Mouse (Mus musculus): ENCODE data around the gene Lbh. TPM values are rescaled to one million over a fixed set of nuclear protein-coding genes. Genes with fewer than 3 reads are reported as not detected.

Lbh gene
- polyA plus RNA-seq, 1 experiment from 2014 or later = 2.8 TPM

GRCm38 (mm10) chr17:72914082-72914481 is 4.0 kb upstream of the Lbh start:
- ATAC-seq (ENCODE audit: insufficient number of reproducible peaks, low FRiP score, low TSS enrichment, low read depth) = no peak
- no peaks in the 10 kb centered on the region for H3K9me3 ChIP-seq
- H3K9ac ChIP-seq = no peak overlapping the region
- H3K27me3 ChIP-seq = 0 out of 2 replicates have a peak, but pooled peaks cover 3% of the 10 kb centered on the region
- H3K4me3 ChIP-seq = no peak overlapping the region
- no peak overlapping the region for H3K27ac ChIP-seq
- 66% methylated on average over 2 of the region's 2 CpGs for WGBS
- no peak overlapping the region for H3K4me2 ChIP-seq
- H3K4me1 ChIP-seq = peaks cover 28% of the 10 kb centered on the region
- no peaks in the 10 kb centered on the region for H3K36me3 ChIP-seq

GRCm38 (mm10) chr17:72917241-72918030 is 669 bp upstream of the Lbh start:
- peak overlapping the region; percentile 90 for H3K4me2 ChIP-seq
- 0 out of 2 replicates have a peak, but pooled peaks cover 2% of the 10 kb centered on the region for H3K36me3 ChIP-seq
- H3K27me3 ChIP-seq = 0 out of 2 replicates have a peak, but pooled peaks cover 3% of the 10 kb centered on the region
- H3K9me3 ChIP-seq = no peaks in the 10 kb centered on the region
- ATAC-seq (ENCODE audit: insufficient number of reproducible peaks, low FRiP score, low TSS enrichment, low read depth) = peak; percentile 38
- H3K4me1 ChIP-seq = peaks cover 47% of the 10 kb centered on the region
- H3K9ac ChIP-seq = peak overlapping the region; percentile 71
- peak overlapping the region; percentile 70 for H3K4me3 ChIP-seq
- peak overlapping the region; percentile 88 for H3K27ac ChIP-seq
- 1% methylated on average over 37 of the region's 37 CpGs for WGBS

GRCm38 (mm10) chr17:72918571-72919541 is 751 bp downstream of the Lbh start:
- 0 out of 2 replicates have a peak, but pooled peaks cover 2% of the 10 kb centered on the region for H3K36me3 ChIP-seq
- H3K4me1 ChIP-seq = peaks cover 55% of the 10 kb centered on the region
- H3K4me3 ChIP-seq = peak overlapping the region; percentile 70
- ATAC-seq (ENCODE audit: insufficient number of reproducible peaks, low FRiP score, low TSS enrichment, low read depth) = peak; percentile 26; the same call in 1 of the 2 replicates
- H3K4me2 ChIP-seq = peak overlapping the region; percentile 90
- H3K27me3 ChIP-seq = 0 out of 2 replicates have a peak, but pooled peaks cover 3% of the 10 kb centered on the region
- under 1% methylated on average over 52 of the region's 54 CpGs for WGBS
- peak overlapping the region; percentile 71 for H3K9ac ChIP-seq
- H3K9me3 ChIP-seq = no peaks in the 10 kb centered on the region
- peak overlapping the region; percentile 88 for H3K27ac ChIP-seq

- Histone ChIP-seq H3K9ac (no peak overlapping the region; the same call in 1 of the 2 replicates), H3K4me2 (peak overlapping the region; percentile 90), H3K4me1 (peaks cover 61% of the 10 kb centered on the region), H3K27ac (peak overlapping the region; percentile 88), H3K27me3 (0 out of 2 replicates have a peak, but pooled peaks cover 3% of the 10 kb centered on the region), H3K9me3 (no peaks in the 10 kb centered on the region), H3K36me3 (peaks cover 8% of the 10 kb centered on the region; the same call in 1 of the 2 replicates), H3K4me3 (peak overlapping the region; percentile 70)
- ATAC-seq (ENCODE audit: insufficient number of reproducible peaks, low FRiP score, low TSS enrichment, low read depth) = no peak
- WGBS = 5% methylated on average over 3 of the region's 3 CpGs
Observed at GRCm38 (mm10) chr17:72919641-72920040, 1.5 kb downstream of the Lbh start.

GRCm38 (mm10) chr17:72920430-72920829 is 2.3 kb downstream of the Lbh start:
- H3K27ac ChIP-seq = no peak overlapping the region
- peaks cover 14% of the 10 kb centered on the region; the same call in 1 of the 2 replicates for H3K36me3 ChIP-seq
- H3K9ac ChIP-seq = no peak overlapping the region
- no peaks in the 10 kb centered on the region for H3K9me3 ChIP-seq
- peak overlapping the region; percentile 15 for H3K4me3 ChIP-seq
- 0 out of 2 replicates have a peak, but pooled peaks cover 3% of the 10 kb centered on the region for H3K27me3 ChIP-seq
- no peak for ATAC-seq (ENCODE audit: insufficient number of reproducible peaks, low FRiP score, low TSS enrichment, low read depth)
- 16% methylated on average over 2 of the region's 2 CpGs for WGBS
- peak overlapping the region; percentile 34 for H3K4me2 ChIP-seq
- peaks cover 66% of the 10 kb centered on the region for H3K4me1 ChIP-seq

- 47% methylated on average over 9 of the region's 9 CpGs for WGBS
- Histone ChIP-seq H3K4me1 (peaks cover 66% of the 10 kb centered on the region), H3K9me3 (no peaks in the 10 kb centered on the region), H3K27ac (no peak overlapping the region), H3K9ac (no peak overlapping the region), H3K27me3 (0 out of 2 replicates have a peak, but pooled peaks cover 2% of the 10 kb centered on the region), H3K4me3 (peak overlapping the region; percentile 15; the same call in 1 of the 2 replicates), H3K36me3 (peaks cover 17% of the 10 kb centered on the region; the same call in 1 of the 2 replicates), H3K4me2 (peak overlapping the region; percentile 34; the same call in 1 of the 2 replicates)
- ATAC-seq (ENCODE audit: insufficient number of reproducible peaks, low FRiP score, low TSS enrichment, low read depth) = no peak
Observed at GRCm38 (mm10) chr17:72920971-72921370, 2.9 kb downstream of the Lbh start.

- no peak for ATAC-seq (ENCODE audit: insufficient number of reproducible peaks, low FRiP score, low TSS enrichment, low read depth)
- WGBS = 46% methylated on average over 5 of the region's 5 CpGs
- no peaks in the 10 kb centered on the region for H3K27me3 ChIP-seq
- H3K27ac ChIP-seq = no peak overlapping the region
- no peak overlapping the region for H3K9ac ChIP-seq
- peaks cover 62% of the 10 kb centered on the region for H3K4me1 ChIP-seq
- peaks cover 17% of the 10 kb centered on the region; the same call in 1 of the 2 replicates for H3K36me3 ChIP-seq
- H3K4me3 ChIP-seq = no peak overlapping the region
- H3K9me3 ChIP-seq = no peaks in the 10 kb centered on the region
- no peak overlapping the region for H3K4me2 ChIP-seq
Observed at GRCm38 (mm10) chr17:72922206-72922605, 4.1 kb downstream of the Lbh start.

- Histone ChIP-seq H3K9ac (no peak overlapping the region), H3K4me3 (no peak overlapping the region), H3K9me3 (no peaks in the 10 kb centered on the region), H3K4me1 (peaks cover 57% of the 10 kb centered on the region), H3K4me2 (no peak overlapping the region), H3K27me3 (no peaks in the 10 kb centered on the region), H3K36me3 (peaks cover 22% of the 10 kb centered on the region; the same call in 1 of the 2 replicates), H3K27ac (no peak overlapping the region)
- no peak for ATAC-seq (ENCODE audit: insufficient number of reproducible peaks, low FRiP score, low TSS enrichment, low read depth)
- WGBS = 70% methylated on average over 4 of the region's 4 CpGs
Observed at GRCm38 (mm10) chr17:72923283-72923682, 5.2 kb downstream of the Lbh start.

GRCm38 (mm10) chr17:72924295-72924694 is 6.2 kb downstream of the Lbh start:
- H3K27me3 ChIP-seq = no peaks in the 10 kb centered on the region
- H3K4me2 ChIP-seq = no peak overlapping the region
- H3K9me3 ChIP-seq = no peaks in the 10 kb centered on the region
- no peak overlapping the region for H3K9ac ChIP-seq
- peaks cover 56% of the 10 kb centered on the region for H3K4me1 ChIP-seq
- WGBS = 58% methylated on average over 8 of the region's 8 CpGs
- peaks cover 28% of the 10 kb centered on the region; the same call in 1 of the 2 replicates for H3K36me3 ChIP-seq
- no peak for ATAC-seq (ENCODE audit: insufficient number of reproducible peaks, low FRiP score, low TSS enrichment, low read depth)
- no peak overlapping the region for H3K4me3 ChIP-seq
- no peak overlapping the region for H3K27ac ChIP-seq

- H3K4me1 ChIP-seq = peaks cover 50% of the 10 kb centered on the region
- WGBS = 84% methylated on average over 6 of the region's 6 CpGs
- H3K4me2 ChIP-seq = no peak overlapping the region
- no peak for ATAC-seq (ENCODE audit: insufficient number of reproducible peaks, low FRiP score, low TSS enrichment, low read depth)
- peaks cover 28% of the 10 kb centered on the region for H3K36me3 ChIP-seq
- no peak overlapping the region for H3K9ac ChIP-seq
- H3K27ac ChIP-seq = no peak overlapping the region
- H3K27me3 ChIP-seq = no peaks in the 10 kb centered on the region
- H3K9me3 ChIP-seq = no peaks in the 10 kb centered on the region
- no peak overlapping the region for H3K4me3 ChIP-seq
Observed at GRCm38 (mm10) chr17:72925111-72925510, 7.0 kb downstream of the Lbh start.

- Histone ChIP-seq H3K4me1 (peaks cover 41% of the 10 kb centered on the region), H3K27ac (peak overlapping the region; percentile 59), H3K27me3 (no peaks in the 10 kb centered on the region), H3K4me3 (no peak overlapping the region), H3K36me3 (peaks cover 35% of the 10 kb centered on the region), H3K9ac (no peak overlapping the region), H3K9me3 (no peaks in the 10 kb centered on the region), H3K4me2 (no peak overlapping the region)
- peak; percentile 78 for ATAC-seq (ENCODE audit: insufficient number of reproducible peaks, low FRiP score, low TSS enrichment, low read depth)
- 51% methylated on average over 12 of the region's 12 CpGs for WGBS
Observed at GRCm38 (mm10) chr17:72925804-72926617, 7.9 kb downstream of the Lbh start.
